Mouse (Mus musculus): ENCODE results near the gene Dvl2.

Dvl2 gene

DNA sequence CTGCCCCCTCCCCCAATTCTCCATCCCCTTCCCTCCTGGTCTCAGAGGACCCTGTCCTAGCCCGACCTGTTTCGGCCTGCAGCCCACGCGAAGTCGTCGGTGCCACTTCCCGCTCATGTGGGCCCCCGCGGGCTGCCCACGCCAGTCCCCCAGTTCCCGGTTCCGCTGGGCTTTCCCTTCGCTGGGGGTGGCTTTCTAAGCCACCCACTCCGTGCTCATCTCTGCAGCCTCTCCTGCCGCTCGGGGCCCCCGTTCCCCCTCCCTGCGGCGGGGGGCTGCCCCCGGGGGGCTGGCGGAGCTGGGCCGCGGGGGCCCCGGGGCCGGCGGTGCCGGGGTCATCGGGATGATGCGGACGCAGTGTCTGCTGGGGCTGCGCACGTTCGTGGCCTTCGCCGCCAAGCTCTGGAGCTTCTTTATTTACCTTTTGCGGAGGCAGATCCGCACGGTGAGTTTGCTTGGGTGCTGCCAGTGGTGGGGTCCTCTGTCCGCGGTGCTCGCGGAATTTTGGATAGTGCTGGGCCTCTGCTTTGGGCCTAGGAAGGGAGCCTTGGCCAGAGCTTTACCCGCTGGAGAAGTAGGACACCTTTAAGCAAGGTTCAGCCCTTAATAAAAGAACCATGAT, 19.1 kb upstream of the Dvl2 start, which contains the start of gene Ctdnep1:
Ctdnep1 (plus strand) TSS at position 16 of the 622 bp plus-strand sequence.
- WGBS, result under 1% methylated on average over 38 of the region's 43 CpGs

DNA sequence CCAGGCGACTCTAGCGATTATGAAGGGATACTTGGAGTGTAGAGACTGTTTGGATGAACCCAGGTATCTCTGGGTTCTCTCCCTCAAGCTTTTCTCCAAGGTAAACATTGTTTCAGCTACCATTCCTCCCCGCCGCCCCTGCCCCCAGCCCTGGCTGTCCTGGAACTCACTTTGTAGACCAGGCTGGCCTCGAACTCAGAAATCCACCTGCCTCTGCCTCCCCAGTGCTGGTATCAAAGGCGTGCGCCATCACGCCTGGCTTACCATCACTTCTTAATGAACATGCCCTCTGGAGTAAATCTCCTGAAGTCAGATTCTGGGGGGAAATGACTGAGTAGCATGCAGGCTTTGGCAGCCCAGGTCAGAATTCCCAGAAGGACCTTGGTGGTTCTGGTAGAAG, 18.2 kb upstream of the Dvl2 start, which contains the start of gene Elp5:
Elp5 (minus strand) TSS at position 293 of the 400 bp plus-strand sequence.
- WGBS, result 44% methylated on average over 8 of the region's 8 CpGs

DNA sequence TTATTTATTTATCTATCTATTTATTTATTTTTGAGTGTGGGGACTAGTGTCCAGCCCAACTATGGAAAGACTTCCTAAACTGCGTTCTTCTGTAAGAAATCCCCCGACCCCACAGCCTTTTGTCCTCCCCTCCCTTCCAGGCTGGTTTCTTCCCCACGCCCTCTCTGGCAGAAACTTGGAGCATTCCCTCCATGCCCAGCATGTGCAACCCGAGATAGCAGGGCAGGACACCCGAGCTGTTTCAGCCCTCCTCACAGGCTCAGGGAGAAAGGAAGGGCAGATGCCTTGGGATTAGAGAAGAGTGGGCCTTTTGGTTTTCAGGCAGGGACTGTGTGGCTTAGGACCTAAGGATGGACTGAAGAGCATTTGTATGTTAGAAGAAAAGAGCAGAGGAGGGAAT, 17.5 kb upstream of the Dvl2 start:
- 10% methylated on average over 5 of the region's 5 CpGs for WGBS

DNA sequence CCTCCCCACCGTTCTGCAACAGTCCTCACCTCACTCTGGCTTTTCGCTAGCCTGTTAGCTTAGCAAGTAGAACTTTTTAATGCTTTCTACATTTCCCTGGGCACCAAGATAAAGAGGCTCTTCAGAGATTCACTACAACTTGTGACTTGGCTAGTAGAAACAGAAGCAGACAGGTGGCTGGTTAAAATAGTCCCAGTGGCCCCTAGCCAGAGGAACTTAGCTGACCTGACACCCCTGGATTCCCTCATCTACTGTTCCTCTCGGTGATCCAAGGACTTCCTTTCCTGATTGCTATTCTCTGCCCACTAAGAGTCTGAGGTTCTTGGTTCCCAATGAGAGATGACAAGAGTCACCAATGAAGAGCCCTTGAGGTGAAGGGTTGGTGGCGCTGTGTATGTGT, 17.0 kb upstream of the Dvl2 start:
- WGBS, result 63% methylated on average over 4 of the region's 4 CpGs

DNA sequence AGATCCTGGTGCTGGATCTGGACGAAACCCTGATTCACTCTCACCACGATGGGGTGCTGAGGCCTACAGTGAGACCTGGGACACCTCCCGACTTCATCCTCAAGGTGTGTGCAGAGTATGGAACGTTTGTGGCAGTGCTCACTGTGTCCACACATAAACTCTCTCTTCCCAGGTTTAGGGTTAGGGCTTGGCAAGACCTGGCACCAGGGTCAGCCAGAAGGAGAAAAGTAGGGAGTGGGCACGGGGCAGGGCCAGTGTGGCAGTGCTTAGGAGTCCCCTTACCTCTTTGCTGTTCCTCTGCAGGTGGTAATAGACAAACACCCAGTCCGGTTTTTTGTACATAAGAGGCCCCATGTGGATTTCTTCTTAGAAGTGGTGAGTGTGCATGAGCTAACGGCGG, 16.0 kb upstream of the Dvl2 start:
- WGBS, result 91% methylated on average over 8 of the region's 8 CpGs

DNA sequence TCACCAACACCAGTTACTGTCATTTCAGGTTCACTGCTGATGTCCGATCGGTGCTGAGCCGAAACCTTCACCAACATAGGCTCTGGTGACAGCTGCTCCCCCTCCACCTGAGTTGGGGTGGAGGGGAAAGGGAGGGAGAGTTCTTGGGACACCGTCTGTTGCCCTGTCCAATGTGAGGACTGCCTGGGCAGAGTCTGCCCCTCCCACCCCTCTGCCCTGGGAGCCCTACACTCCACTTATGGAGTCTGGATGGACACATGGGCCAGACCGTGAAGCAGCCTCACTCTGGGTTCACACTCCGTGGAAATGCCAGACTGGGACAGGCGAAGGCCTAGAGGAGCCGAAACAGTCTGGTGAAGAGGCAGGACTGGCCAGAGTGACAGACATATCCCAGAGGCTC, 10.4 kb upstream of the Dvl2 start:
- 91% methylated on average over 8 of the region's 8 CpGs for WGBS

GRCm38 (mm10) chr11:69990850-69991691, 9.3 kb upstream of the Dvl2 start, which contains the start of gene Gabarap:
Gabarap (plus strand) TSS chr11:69991143.
- under 1% methylated on average over 40 of the region's 40 CpGs for WGBS

- under 1% methylated on average over 15 of the region's 15 CpGs for WGBS
Measured at GRCm38 (mm10) chr11:69991711-69992110, 8.7 kb upstream of the Dvl2 start.

DNA sequence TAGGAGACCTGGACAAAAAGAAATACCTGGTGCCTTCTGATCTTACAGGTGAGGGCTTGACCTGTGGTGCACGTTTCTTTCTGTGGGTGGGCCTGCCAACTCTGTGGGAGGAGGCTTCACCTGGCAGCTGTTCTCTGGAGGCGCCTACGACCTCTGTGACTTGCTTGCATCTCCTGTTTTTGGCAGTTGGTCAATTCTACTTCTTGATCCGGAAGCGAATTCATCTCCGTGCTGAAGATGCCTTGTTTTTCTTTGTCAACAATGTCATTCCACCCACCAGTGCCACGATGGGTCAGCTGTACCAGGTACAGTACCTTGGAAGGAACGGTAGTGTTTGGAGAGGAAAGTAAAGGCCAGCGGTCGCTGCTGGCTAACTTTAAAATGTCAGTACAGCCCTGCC, 8.0 kb upstream of the Dvl2 start:
- 55% methylated on average over 10 of the region's 10 CpGs for WGBS

- WGBS, result 79% methylated on average over 3 of the region's 3 CpGs
Measured at GRCm38 (mm10) chr11:69992932-69993331, 7.5 kb upstream of the Dvl2 start.

GRCm38 (mm10) chr11:69994401-69995090, 5.8 kb upstream of the Dvl2 start:
- WGBS, result 85% methylated on average over 11 of the region's 11 CpGs

DNA sequence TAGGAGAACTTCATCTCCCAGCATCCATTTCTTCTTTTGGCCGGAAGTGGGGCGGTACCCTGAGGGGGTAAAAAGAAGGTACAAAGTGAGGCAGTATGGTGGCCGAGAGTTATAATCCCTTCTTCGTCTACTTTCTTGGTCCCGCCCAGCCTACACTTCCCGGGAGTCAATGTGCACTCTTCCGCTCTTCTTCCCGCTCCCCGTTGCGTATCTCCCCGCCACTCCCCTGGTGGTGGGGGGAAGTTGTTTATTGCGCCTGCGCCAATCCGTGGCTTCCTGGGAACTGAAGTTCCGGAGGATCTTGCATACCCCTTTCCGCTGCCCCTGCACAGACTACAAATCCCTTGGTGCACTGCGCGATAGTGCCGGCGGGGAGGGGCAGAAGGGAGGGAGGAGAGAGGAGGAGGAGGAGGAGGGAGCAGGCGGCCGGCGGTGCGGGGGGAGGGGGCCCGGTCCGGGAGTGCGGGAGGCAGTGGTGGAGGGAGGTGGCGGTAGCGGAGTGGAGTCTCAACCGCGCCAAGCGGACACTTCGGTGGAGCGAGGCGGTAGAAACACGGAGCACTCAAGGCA, 4.9 kb upstream of the Dvl2 start, which contains the start of gene Phf23:
Phf23 (plus strand) TSS at position 387 of the 570 bp plus-strand sequence.
- under 1% methylated on average over 36 of the region's 36 CpGs for WGBS

DNA sequence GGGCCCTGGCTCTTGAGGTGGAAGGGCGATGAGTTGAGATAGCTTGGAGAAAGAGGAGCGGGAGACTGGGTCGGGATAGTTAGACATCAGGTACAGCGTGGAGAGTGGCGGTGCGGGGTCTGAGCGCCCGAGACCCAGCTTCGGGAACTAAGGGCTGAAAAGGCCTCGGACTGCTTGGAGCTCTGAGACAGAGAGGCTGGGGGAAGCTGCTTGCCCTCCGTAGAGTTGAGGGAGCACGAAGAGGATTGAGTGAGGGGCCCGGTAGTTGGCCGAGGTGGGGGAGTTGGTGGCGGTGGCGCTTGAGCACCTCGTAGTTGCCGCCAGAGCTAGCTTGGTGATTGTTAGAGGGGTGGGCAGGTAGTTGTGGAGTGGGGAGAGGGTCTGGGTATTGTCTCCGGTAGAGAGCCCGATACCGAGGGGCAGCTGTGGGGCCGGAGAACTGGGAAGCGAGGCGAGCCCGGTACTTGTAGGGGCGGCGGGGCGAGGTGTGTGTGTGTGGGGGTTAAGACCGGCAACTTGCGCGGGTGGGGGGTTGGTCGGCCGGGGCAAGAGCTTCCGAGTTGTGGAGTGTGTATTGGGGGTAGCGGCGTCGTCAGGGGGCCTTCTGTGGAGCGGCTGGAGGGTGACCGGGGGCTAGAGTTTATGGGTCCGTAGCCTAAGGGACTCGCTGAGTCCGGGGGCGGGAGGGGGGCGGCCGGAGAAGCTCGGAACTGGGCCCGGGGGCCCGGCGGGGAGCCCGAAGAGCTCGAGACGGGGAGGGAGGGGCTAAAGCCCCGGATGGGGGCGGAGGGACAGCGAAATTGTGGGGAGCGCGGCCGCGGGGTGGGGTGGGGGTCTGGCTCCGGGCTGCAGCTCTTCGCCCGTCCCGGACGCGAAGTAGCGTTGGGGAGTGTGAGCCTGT, 4.0 kb upstream of the Dvl2 start:
- 2% methylated on average over 66 of the region's 66 CpGs for WGBS

- WGBS, result 2% methylated on average over 40 of the region's 44 CpGs
Measured at GRCm38 (mm10) chr11:69997070-69997509, 3.3 kb upstream of the Dvl2 start.

- 90% methylated on average over 27 of the region's 27 CpGs for WGBS
Measured at GRCm38 (mm10) chr11:69998567-69999491, 1.6 kb upstream of the Dvl2 start.

GRCm38 (mm10) chr11:69999666-70000065, 729 bp upstream of the Dvl2 start:
- 76% methylated on average over 8 of the region's 8 CpGs for WGBS

GRCm38 (mm10) chr11:70001159-70001558, 764 bp downstream of the Dvl2 start:
- WGBS, result 6% methylated on average over 8 of the region's 8 CpGs

GRCm38 (mm10) chr11:70002471-70002870, 2.1 kb downstream of the Dvl2 start:
- 86% methylated on average over 2 of the region's 2 CpGs for WGBS

DNA sequence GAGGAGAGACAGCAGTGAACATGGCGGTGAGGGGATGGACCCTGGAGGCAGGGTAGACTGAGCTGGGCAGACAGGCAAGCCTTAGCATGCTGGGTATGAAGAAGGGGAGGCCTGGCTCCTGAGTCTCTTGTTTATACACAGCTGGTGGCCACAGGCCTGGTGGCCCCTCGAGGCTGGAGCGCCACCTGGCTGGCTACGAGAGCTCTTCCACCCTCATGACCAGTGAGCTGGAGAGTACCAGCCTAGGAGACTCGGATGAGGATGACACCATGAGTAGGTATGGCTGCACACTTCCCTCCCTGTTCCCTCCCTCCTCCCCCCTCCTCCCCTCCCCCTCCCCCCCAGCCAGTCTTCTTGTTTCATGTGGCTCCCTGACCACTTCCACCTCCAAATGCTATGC, 5.1 kb downstream of the Dvl2 start:
- 55% methylated on average over 5 of the region's 5 CpGs for WGBS

DNA sequence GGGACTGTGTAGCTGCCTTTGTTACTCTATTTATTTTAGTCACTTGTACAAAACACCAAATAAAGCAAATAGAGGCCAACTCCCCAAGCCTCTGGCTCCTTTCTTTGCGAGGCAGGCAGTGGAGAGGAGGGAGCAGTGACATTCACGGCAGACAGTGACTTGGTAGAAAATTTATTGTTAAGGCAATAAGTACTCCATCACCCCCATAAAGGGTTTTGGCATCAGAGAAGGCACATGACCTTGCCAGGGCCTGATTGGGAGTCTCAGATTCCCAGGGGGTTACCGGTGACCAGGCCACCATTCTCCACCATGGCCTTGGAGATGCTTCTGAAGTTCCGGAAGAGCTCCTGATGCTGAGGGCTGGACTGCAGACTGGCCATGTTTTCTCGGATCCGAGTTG, 9.6 kb downstream of the Dvl2 start:
- 82% methylated on average over 6 of the region's 6 CpGs for WGBS
